Mouse (Mus musculus) spleen, adult 2 months (tissue): ENCODE measurements at regions not wholly inside any gene's neighbourhood (a gene's known extent, or its start where the extent isn't known, plus 50 kb on each side); places are given as distances from the start of the nearest gene placed in this dataset.

ENCODE experiments used
- DNase-seq, 2 experiments: peaks; one replicate each; pipeline versions ENCODE4 v3.0.0 to v3.0.0-alpha.2; 2012 to 2021; ENCODE audit warnings: low spot score in 2 of 2, low read depth in 1 of 2
- H3K27ac ChIP-seq: fragments of 200-500 bp; 2 replicates; pipeline ENCODE4 v1.5.1; 2012; ENCODE audit warnings: low read length, inconsistent platforms; ENCODE audit not compliant: insufficient read depth
- H3K27me3 ChIP-seq: fragments of 200-500 bp; 2 replicates; pipeline ENCODE4 v1.6.1; 2012; ENCODE audit warnings: mild to moderate bottlenecking, moderate library complexity, low read length, inconsistent platforms; ENCODE audit not compliant: control insufficient read depth, insufficient read depth
- H3K36me3 ChIP-seq: fragments of 200-500 bp; 2 replicates; pipeline ENCODE4 v1.6.1; 2012; ENCODE audit warnings: mild to moderate bottlenecking, low read length, inconsistent platforms; ENCODE audit not compliant: control insufficient read depth, insufficient read depth
- H3K4me1 ChIP-seq: fragments of 200-500 bp; 2 replicates; pipeline ENCODE4 v1.6.1; 2011; ENCODE audit warnings: inconsistent platforms; ENCODE audit not compliant: control insufficient read depth, insufficient read depth, insufficient read length
- H3K4me3 ChIP-seq: fragments of 200-500 bp; 2 replicates; pipeline ENCODE4 v1.5.1; 2011; ENCODE audit warnings: mild to moderate bottlenecking, inconsistent platforms; ENCODE audit not compliant: insufficient read depth, insufficient read length; ENCODE audit errors: extremely low read depth
- CTCF ChIP-seq: fragments of 200-500 bp; IDR thresholded peaks from 2 replicates; pipeline ENCODE4 v1.5.1; 2011; ENCODE audit warnings: mild to moderate bottlenecking, inconsistent platforms; ENCODE audit not compliant: insufficient read depth, insufficient read length, insufficient replicate concordance; ENCODE audit errors: extremely low read depth
- POLR2A ChIP-seq: fragments of 200-500 bp; IDR thresholded peaks from 2 replicates; pipeline ENCODE4 v1.6.1; 2011; ENCODE audit warnings: low read depth, low read length, inconsistent platforms
- WGBS: fragments of 180-500 bp; shearing (Covaris S2); methylation state at CpG from one replicate; pipeline ENCODE4 v1.1.7; 2018; 5-methylcytosine and 5-hydroxymethylcytosine counted together

- peaks cover 3% of the 10 kb centered on the region; the same call in 1 of the 2 replicates for H3K4me1 ChIP-seq
Observed at GRCm38 (mm10) chr6:47648899-47649298, 53.8 kb upstream of the Ezh2 start.

GRCm38 (mm10) chr6:47648316-47648715, 53.2 kb upstream of the Ezh2 start:
- TF ChIP-seq POLR2A, result no peak
- no peak for TF ChIP-seq CTCF
- H3K4me1 ChIP-seq, result peaks cover 3% of the 10 kb centered on the region; the same call in 1 of the 2 replicates
- WGBS, result 91% methylated on average over 7 of the region's 7 CpGs
- H3K27ac ChIP-seq, result no peak overlapping the region
- no peak for DNase-seq
- H3K27me3 ChIP-seq, result no peaks in the 10 kb centered on the region
- H3K4me3 ChIP-seq, result no peak overlapping the region
- no peaks in the 10 kb centered on the region for H3K36me3 ChIP-seq

More at GRCm38 (mm10) chr6:47648899-47649298, 53.8 kb upstream of the Ezh2 start:
- DNase-seq, result no peak
- 91% methylated on average over 5 of the region's 5 CpGs for WGBS
- H3K27me3 ChIP-seq, result no peaks in the 10 kb centered on the region
- H3K27ac ChIP-seq, result no peak overlapping the region
- TF ChIP-seq POLR2A (no peak), CTCF (no peak)
- H3K36me3 ChIP-seq, result no peaks in the 10 kb centered on the region
- no peak overlapping the region for H3K4me3 ChIP-seq

GRCm38 (mm10) chr6:47647876-47648275, 52.7 kb upstream of the Ezh2 start:
- WGBS, result 87% methylated on average over 8 of the region's 8 CpGs
- no peak overlapping the region for H3K27ac ChIP-seq
- peaks cover 3% of the 10 kb centered on the region; the same call in 1 of the 2 replicates for H3K4me1 ChIP-seq
- TF ChIP-seq CTCF (no peak), POLR2A (no peak)
- no peaks in the 10 kb centered on the region for H3K36me3 ChIP-seq
- H3K4me3 ChIP-seq, result no peak overlapping the region
- DNase-seq, result no peak
- H3K27me3 ChIP-seq, result no peaks in the 10 kb centered on the region

- no peaks in the 10 kb centered on the region for H3K27me3 ChIP-seq
- no peaks in the 10 kb centered on the region for H3K36me3 ChIP-seq
- no peak for TF ChIP-seq POLR2A
- no peak for TF ChIP-seq CTCF
- no peak for DNase-seq
- 83% methylated on average over 14 of the region's 14 CpGs for WGBS
- H3K4me1 ChIP-seq, result peaks cover 3% of the 10 kb centered on the region; the same call in 1 of the 2 replicates
- H3K27ac ChIP-seq, result no peak overlapping the region
- no peak overlapping the region for H3K4me3 ChIP-seq
Observed at GRCm38 (mm10) chr6:47646731-47647567, 51.8 kb upstream of the Ezh2 start.

GRCm38 (mm10) chr6:47646022-47646421, 50.9 kb upstream of the Ezh2 start:
- Histone ChIP-seq H3K36me3 (no peaks in the 10 kb centered on the region), H3K4me3 (no peak overlapping the region), H3K27ac (no peak overlapping the region), H3K27me3 (no peaks in the 10 kb centered on the region), H3K4me1 (peaks cover 3% of the 10 kb centered on the region; the same call in 1 of the 2 replicates)
- DNase-seq, result no peak
- WGBS, result 85% methylated on average over 1 of the region's 1 CpGs
- TF ChIP-seq POLR2A, result no peak
- no peak for TF ChIP-seq CTCF
